Mouse (Mus musculus): ENCODE measurements around the gene Kcnh7. TPM values are rescaled to one million over a fixed set of nuclear protein-coding genes. Genes with fewer than 3 reads are reported as not detected.
A peak's percentile ranks its signal among the peaks of the same experiment; 100 is the strongest.

The Kcnh7 gene
- polyA plus RNA-seq, 1 experiment from 2014 or later = 0.05 TPM

DNA sequence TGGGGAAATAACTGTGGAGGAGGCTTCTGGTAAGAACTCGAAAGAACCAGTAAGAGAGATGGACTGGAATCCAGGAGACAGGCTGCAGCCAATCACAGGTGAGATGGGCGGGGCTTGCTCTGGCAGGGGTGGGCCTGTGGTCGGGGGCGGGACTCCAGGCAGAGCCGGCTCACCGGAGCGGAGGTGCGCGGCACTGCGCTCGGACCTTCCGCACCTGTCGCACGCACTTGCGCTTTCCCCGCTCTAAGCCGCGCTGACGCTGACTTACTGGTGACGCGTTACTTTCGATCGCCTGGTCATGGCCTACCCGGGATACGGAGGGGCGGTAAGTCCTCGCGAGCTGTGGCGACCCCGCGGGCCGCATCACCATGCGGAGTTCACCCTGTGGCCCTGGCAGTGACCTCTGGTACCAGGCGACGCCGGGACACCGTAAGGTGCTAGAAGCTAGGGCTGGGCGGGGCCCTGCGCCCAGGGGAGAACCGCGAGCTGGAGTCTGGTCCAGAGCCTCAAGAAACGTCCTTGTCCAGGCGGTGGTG is 519.9 kb downstream of the Kcnh7 start, which contains the start of gene Gca:
Gca (plus strand) TSS at position 151 of the 536 bp plus-strand sequence.
- H3K9ac ChIP-seq = peak within 1 kb of the TSS; percentile 49
- 1% methylated on average over 43 of the region's 43 CpGs for WGBS (ENCODE audit: insufficient replicate concordance)
- peak within 1 kb of the TSS; percentile 45; the same call in 1 of the 2 replicates for H3K27ac ChIP-seq (replicated peaks)
- peak within 1 kb of the TSS; percentile 88 for H3K4me2 ChIP-seq
- peak; percentile 98 for ATAC-seq (ENCODE audit: insufficient read depth)
- H3K27me3 ChIP-seq = peaks cover 10% of the 10 kb centered on the region
- no peaks in the 10 kb centered on the region for H3K9me3 ChIP-seq (replicated peaks)
- H3K36me3 ChIP-seq (replicated peaks) = no peaks in the 10 kb centered on the region
- H3K4me3 ChIP-seq (replicated peaks) = peak within 1 kb of the TSS; percentile 67
- peaks cover 9% of the 10 kb centered on the region for H3K4me1 ChIP-seq (replicated peaks)

DNA sequence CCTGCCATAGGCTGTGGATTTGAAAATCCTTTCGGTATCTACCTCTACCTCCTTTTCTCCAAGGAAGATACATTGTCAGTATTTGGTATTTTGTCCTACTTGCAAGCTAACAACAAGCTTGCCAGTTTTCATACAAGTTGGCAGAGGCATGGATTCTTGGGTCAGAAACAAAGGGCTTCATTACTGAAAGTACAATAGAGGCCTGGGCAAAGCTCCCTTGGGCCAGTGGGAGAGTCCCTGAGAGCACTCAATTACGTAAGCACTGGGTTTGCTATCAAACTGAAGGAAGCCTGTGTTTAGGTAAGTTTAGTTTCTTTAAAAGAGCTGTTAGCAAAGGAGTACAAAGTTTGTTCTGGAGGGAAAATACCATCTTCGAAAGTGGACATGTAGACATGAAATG is 521.5 kb downstream of the Kcnh7 start:
- ATAC-seq (ENCODE audit: insufficient read depth) = no peak
- Histone ChIP-seq H3K9ac (no peak overlapping the region), H3K27ac (replicated peaks) (no peak overlapping the region), H3K27me3 (peaks cover 10% of the 10 kb centered on the region), H3K4me1 (replicated peaks) (peaks cover 9% of the 10 kb centered on the region), H3K4me2 (no peak overlapping the region), H3K36me3 (replicated peaks) (no peaks in the 10 kb centered on the region), H3K4me3 (replicated peaks) (no peak overlapping the region), H3K9me3 (replicated peaks) (no peaks in the 10 kb centered on the region)
- WGBS (ENCODE audit: insufficient replicate concordance) = 70% methylated on average over 3 of the region's 3 CpGs

DNA sequence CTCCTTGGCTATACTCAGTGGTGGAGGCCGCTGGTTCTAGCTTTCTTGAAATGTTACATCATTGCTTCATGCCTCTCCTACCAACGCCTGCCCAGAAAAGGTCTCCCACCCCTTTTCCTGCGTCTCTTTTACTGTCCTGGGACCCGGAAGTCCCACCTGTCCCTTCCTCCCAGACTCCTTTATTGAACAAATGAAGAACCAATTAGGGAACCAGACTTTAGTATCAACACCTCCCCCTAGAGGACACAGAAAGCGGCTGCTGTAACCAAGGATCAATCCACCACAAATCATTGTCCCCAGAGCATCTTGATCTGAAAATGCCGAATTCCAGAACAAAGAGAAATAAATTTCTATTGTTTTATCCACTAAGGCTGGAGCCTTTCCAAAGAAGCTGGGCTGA is 523.5 kb downstream of the Kcnh7 start:
- Histone ChIP-seq H3K4me2 (no peak overlapping the region), H3K9ac (no peak overlapping the region), H3K4me3 (replicated peaks) (no peak overlapping the region), H3K27me3 (peaks cover 10% of the 10 kb centered on the region), H3K27ac (replicated peaks) (no peak overlapping the region), H3K36me3 (replicated peaks) (no peaks in the 10 kb centered on the region), H3K9me3 (replicated peaks) (no peaks in the 10 kb centered on the region), H3K4me1 (replicated peaks) (peaks cover 9% of the 10 kb centered on the region)
- no peak for ATAC-seq (ENCODE audit: insufficient read depth)
- WGBS (ENCODE audit: insufficient replicate concordance) = 40% methylated on average over 6 of the region's 6 CpGs

GRCm38 (mm10) chr2:62656072-62656471 is 528.0 kb downstream of the Kcnh7 start:
- H3K4me3 ChIP-seq (replicated peaks) = no peak overlapping the region
- H3K4me1 ChIP-seq (replicated peaks) = peaks cover 5% of the 10 kb centered on the region
- H3K27ac ChIP-seq (replicated peaks) = no peak overlapping the region
- ATAC-seq (ENCODE audit: insufficient read depth) = no peak
- WGBS (ENCODE audit: insufficient replicate concordance) = 33% methylated on average over 1 of the region's 1 CpGs
- no peaks in the 10 kb centered on the region for H3K36me3 ChIP-seq (replicated peaks)
- no peak overlapping the region for H3K9ac ChIP-seq
- H3K4me2 ChIP-seq = no peak overlapping the region
- H3K9me3 ChIP-seq (replicated peaks) = no peaks in the 10 kb centered on the region
- no peaks in the 10 kb centered on the region for H3K27me3 ChIP-seq

- Histone ChIP-seq H3K36me3 (replicated peaks) (no peaks in the 10 kb centered on the region), H3K4me1 (replicated peaks) (peaks cover 5% of the 10 kb centered on the region), H3K4me2 (peak overlapping the region; percentile 21; the same call in 1 of the 2 replicates), H3K9me3 (replicated peaks) (no peaks in the 10 kb centered on the region), H3K9ac (no peak overlapping the region), H3K27me3 (no peaks in the 10 kb centered on the region), H3K27ac (replicated peaks) (no peak overlapping the region), H3K4me3 (replicated peaks) (no peak overlapping the region)
- peak; percentile 57 for ATAC-seq (ENCODE audit: insufficient read depth)
- WGBS (ENCODE audit: insufficient replicate concordance) = 35% methylated on average over 7 of the region's 7 CpGs
These were observed 529.4 kb downstream of the Kcnh7 start for GRCm38 (mm10) chr2:62654519-62655338.

DNA sequence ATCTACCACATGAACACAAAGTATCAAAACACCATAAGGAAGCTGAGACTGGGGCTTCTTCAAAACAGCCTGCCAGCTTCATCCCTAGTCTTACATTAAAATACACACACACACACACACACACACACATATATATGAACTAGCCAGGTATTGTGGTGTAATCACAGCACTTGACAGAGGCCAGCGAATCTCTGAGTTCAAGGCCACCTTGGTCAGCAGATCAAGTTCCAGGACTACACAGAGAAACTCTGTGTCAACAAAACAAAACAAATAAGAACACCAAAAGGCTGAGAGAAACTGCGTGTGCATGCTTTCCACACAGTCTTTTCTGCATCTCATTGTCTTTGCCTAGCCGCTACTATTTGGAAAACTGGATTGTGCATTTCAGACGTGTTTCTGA is 531.6 kb downstream of the Kcnh7 start:
- no peak overlapping the region for H3K4me2 ChIP-seq
- WGBS (ENCODE audit: insufficient replicate concordance) = 53% methylated on average over 4 of the region's 4 CpGs
- peaks cover 5% of the 10 kb centered on the region for H3K4me1 ChIP-seq (replicated peaks)
- peak; percentile 43; the same call in 1 of the 2 replicates for ATAC-seq (ENCODE audit: insufficient read depth)
- H3K27me3 ChIP-seq = no peaks in the 10 kb centered on the region
- H3K9me3 ChIP-seq (replicated peaks) = no peaks in the 10 kb centered on the region
- no peak overlapping the region for H3K9ac ChIP-seq
- no peak overlapping the region for H3K27ac ChIP-seq (replicated peaks)
- H3K4me3 ChIP-seq (replicated peaks) = no peak overlapping the region
- H3K36me3 ChIP-seq (replicated peaks) = no peaks in the 10 kb centered on the region

DNA sequence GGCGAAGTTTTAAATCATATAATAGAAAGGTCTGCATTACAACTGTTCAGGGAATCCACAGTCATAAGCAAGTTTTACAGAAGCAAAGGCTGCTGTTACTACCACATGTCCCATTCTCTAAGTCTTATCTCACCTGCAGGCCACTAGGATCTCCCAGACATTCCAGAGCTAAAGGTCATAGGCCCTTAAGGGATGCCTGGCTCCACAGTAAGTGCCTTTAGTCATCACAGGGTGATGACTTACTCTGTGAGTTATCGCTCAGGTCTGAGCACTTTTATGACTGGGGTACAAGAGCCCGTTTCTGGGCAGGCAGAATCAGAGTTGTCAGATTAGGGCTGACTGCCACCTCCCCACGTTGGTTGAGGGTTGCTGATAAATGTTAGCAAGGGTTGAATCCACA is 532.2 kb downstream of the Kcnh7 start:
- Histone ChIP-seq H3K36me3 (replicated peaks) (no peaks in the 10 kb centered on the region), H3K4me1 (replicated peaks) (peaks cover 5% of the 10 kb centered on the region), H3K9ac (no peak overlapping the region), H3K27ac (replicated peaks) (no peak overlapping the region), H3K9me3 (replicated peaks) (no peaks in the 10 kb centered on the region), H3K27me3 (no peaks in the 10 kb centered on the region), H3K4me3 (replicated peaks) (no peak overlapping the region), H3K4me2 (no peak overlapping the region)
- WGBS (ENCODE audit: insufficient replicate concordance) = 38% methylated on average over 4 of the region's 4 CpGs
- ATAC-seq (ENCODE audit: insufficient read depth) = no peak

- Histone ChIP-seq H3K9me3 (replicated peaks) (no peaks in the 10 kb centered on the region), H3K27me3 (no peaks in the 10 kb centered on the region), H3K9ac (peak overlapping the region; percentile 70; the same call in 1 of the 2 replicates), H3K4me3 (replicated peaks) (peak overlapping the region; percentile 82), H3K4me1 (replicated peaks) (peaks cover 26% of the 10 kb centered on the region), H3K4me2 (peak overlapping the region; percentile 87), H3K27ac (replicated peaks) (no peak overlapping the region; the same call in 1 of the 2 replicates), H3K36me3 (replicated peaks) (no peaks in the 10 kb centered on the region)
- WGBS (ENCODE audit: insufficient replicate concordance) = 32% methylated on average over 6 of the region's 6 CpGs
- ATAC-seq (ENCODE audit: insufficient read depth) = no peak
These were observed 537.3 kb downstream of the Kcnh7 start for GRCm38 (mm10) chr2:62646671-62647289.

GRCm38 (mm10) chr2:62646014-62646645 is 538.0 kb downstream of the Kcnh7 start, which contains the start of gene Ifih1:
TSS of gene Ifih1 (minus strand) at chr2:62646255.
- WGBS (ENCODE audit: insufficient replicate concordance) = 2% methylated on average over 30 of the region's 30 CpGs
- H3K4me3 ChIP-seq (replicated peaks) = peak within 1 kb of the TSS; percentile 82
- H3K4me1 ChIP-seq (replicated peaks) = peaks cover 26% of the 10 kb centered on the region
- H3K27ac ChIP-seq (replicated peaks) = peak within 1 kb of the TSS; percentile 79
- peak within 1 kb of the TSS; percentile 70 for H3K9ac ChIP-seq
- ATAC-seq (ENCODE audit: insufficient read depth) = peak; percentile 88
- no peaks in the 10 kb centered on the region for H3K36me3 ChIP-seq (replicated peaks)
- H3K4me2 ChIP-seq = peak within 1 kb of the TSS; percentile 87
- H3K27me3 ChIP-seq = no peaks in the 10 kb centered on the region
- H3K9me3 ChIP-seq (replicated peaks) = no peaks in the 10 kb centered on the region

- H3K9ac ChIP-seq = peak overlapping the region; percentile 70
These were observed 538.6 kb downstream of the Kcnh7 start for GRCm38 (mm10) chr2:62645475-62645874.

GRCm38 (mm10) chr2:62644891-62645290 is 539.2 kb downstream of the Kcnh7 start:
- Histone ChIP-seq H3K4me3 (replicated peaks) (peak overlapping the region; percentile 82), H3K36me3 (replicated peaks) (no peaks in the 10 kb centered on the region), H3K27me3 (no peaks in the 10 kb centered on the region), H3K9ac (peak overlapping the region; percentile 70; the same call in 1 of the 2 replicates), H3K9me3 (replicated peaks) (no peaks in the 10 kb centered on the region), H3K4me1 (replicated peaks) (peaks cover 26% of the 10 kb centered on the region), H3K27ac (replicated peaks) (no peak overlapping the region), H3K4me2 (peak overlapping the region; percentile 87)
- WGBS (ENCODE audit: insufficient replicate concordance) = 71% methylated on average over 5 of the region's 5 CpGs
- ATAC-seq (ENCODE audit: insufficient read depth) = no peak

More at GRCm38 (mm10) chr2:62645475-62645874, 538.6 kb downstream of the Kcnh7 start:
- WGBS (ENCODE audit: insufficient replicate concordance) = 20% methylated on average over 12 of the region's 12 CpGs
- Histone ChIP-seq H3K27me3 (no peaks in the 10 kb centered on the region), H3K4me1 (replicated peaks) (peaks cover 26% of the 10 kb centered on the region), H3K9me3 (replicated peaks) (no peaks in the 10 kb centered on the region), H3K4me3 (replicated peaks) (peak overlapping the region; percentile 82), H3K4me2 (peak overlapping the region; percentile 87), H3K27ac (replicated peaks) (peak overlapping the region; percentile 79), H3K36me3 (replicated peaks) (no peaks in the 10 kb centered on the region)
- peak; percentile 58 for ATAC-seq (ENCODE audit: insufficient read depth)
